Mouse (Mus musculus): ENCODE data around the gene Iqsec2.

The Iqsec2 gene

GRCm38 (mm10) chrX:152179670-152180656, 35.9 kb downstream of the Iqsec2 start:
- DNase-seq, result no peak

GRCm38 (mm10) chrX:152187151-152187550, 43.1 kb downstream of the Iqsec2 start:
- DNase-seq, result no peak

GRCm38 (mm10) chrX:152191266-152191665, 47.2 kb downstream of the Iqsec2 start:
- DNase-seq, result no peak

GRCm38 (mm10) chrX:152197814-152198648, 54.0 kb downstream of the Iqsec2 start:
- DNase-seq, result no peak

GRCm38 (mm10) chrX:152201737-152202421, 57.8 kb downstream of the Iqsec2 start:
- DNase-seq, result peak; percentile 51 to 64

- no peak for DNase-seq
Observed at GRCm38 (mm10) chrX:152202422-152203103, 58.5 kb downstream of the Iqsec2 start.

GRCm38 (mm10) chrX:152203247-152203646, 59.2 kb downstream of the Iqsec2 start:
- DNase-seq, result no peak

- DNase-seq, result no peak
Observed at GRCm38 (mm10) chrX:152205486-152205885, 61.4 kb downstream of the Iqsec2 start.

GRCm38 (mm10) chrX:152214703-152215102, 70.6 kb downstream of the Iqsec2 start:
- no peak for DNase-seq

GRCm38 (mm10) chrX:152218529-152218928, 74.5 kb downstream of the Iqsec2 start:
- DNase-seq, result no peak

GRCm38 (mm10) chrX:152221721-152222120, 77.7 kb downstream of the Iqsec2 start:
- DNase-seq, result peak; percentile 42 to 55

- DNase-seq, result peak; percentile 41 to 54
Observed at GRCm38 (mm10) chrX:152222226-152222625, 78.2 kb downstream of the Iqsec2 start.

GRCm38 (mm10) chrX:152223313-152223712, 79.2 kb downstream of the Iqsec2 start:
- DNase-seq, result no peak

- no peak for DNase-seq
Observed at GRCm38 (mm10) chrX:152224280-152224679, 80.2 kb downstream of the Iqsec2 start.

- peak; percentile 95 to 97 for DNase-seq
Observed at GRCm38 (mm10) chrX:152232781-152233763, 89.0 kb downstream of the Iqsec2 start, which contains the start of gene Kdm5c. TSS of gene Kdm5c (plus strand) at chrX:152233020.

GRCm38 (mm10) chrX:152234125-152234524, 90.1 kb downstream of the Iqsec2 start:
- no peak for DNase-seq

- DNase-seq, result no peak
Observed at GRCm38 (mm10) chrX:152235758-152236157, 91.7 kb downstream of the Iqsec2 start.

GRCm38 (mm10) chrX:152243140-152243539, 99.1 kb downstream of the Iqsec2 start:
- DNase-seq, result peak in 1 of 2 experiments; percentile 27

- DNase-seq, result no peak
Observed at GRCm38 (mm10) chrX:152244492-152245189, 100.6 kb downstream of the Iqsec2 start.

- DNase-seq, result no peak
Observed at GRCm38 (mm10) chrX:152271189-152271588, 127.1 kb downstream of the Iqsec2 start.

All from cerebellum, postnatal 25 days (tissue).